Mouse (Mus musculus): ENCODE measurements around the gene Hdac7.

GRCm38 (mm10) chr15:97811307-97811706 lies 33.0 kb downstream of the Hdac7 start:
- no peak for TF ChIP-seq EP300 (IDR thresholded peaks at IDR 0.05; ENCODE audit: low read depth)
- no peak for TF ChIP-seq CTCF (IDR thresholded peaks at IDR 0.05; ENCODE audit: low read depth)

Measured in liver, embryonic 14.5 days (tissue).